Mouse (Mus musculus) left cerebral cortex, adult 2 months (tissue): ENCODE measurements at regions not wholly inside any gene's neighbourhood (a gene's known extent, or its start where the extent isn't known, plus 50 kb on each side); places are given as distances from the start of the nearest gene placed in this dataset.

Experiments
- DNase-seq, 2 experiments: peaks; one replicate each; pipeline ENCODE4 v3.0.0; 2021 to 2022; ENCODE audit warnings: low spot score in 2 of 2, mixed read lengths in 1 of 2; ENCODE audit errors: extremely low spot score in 1 of 2
- H3K27ac ChIP-seq: fragments of 200-600 bp; 2 replicates; pipeline ENCODE4 v1.8.1; 2022
- H3K4me3 ChIP-seq: fragments of 200-600 bp; 2 replicates; pipeline ENCODE4 v1.8.1; 2022
- CTCF ChIP-seq: fragments of 200-600 bp; IDR thresholded peaks from 2 replicates; pipeline ENCODE4 v1.8.1; 2022; ENCODE audit warnings: antibody characterized with exemption, mild to moderate bottlenecking, moderate library complexity
- intact Hi-C: fragments of 180-260 bp; cut with DNase I; formaldehyde crosslinking; loops from one replicate; pipeline ENCODE4 v1.15.1; 2025

- DNase-seq: peak in 1 of 2 experiments; percentile 6
- intact Hi-C loops: loop anchor here (10.0 kb wide), 1 partner anchor 490 kb away; no protein-coding TSS in a partner anchor
- H3K27ac ChIP-seq: no peak overlapping the region
Observed at GRCm38 (mm10) chr14:39785090-39785489, 312.2 kb upstream of the Nrg3 start.

GRCm38 (mm10) chr14:39781849-39782248 is 309.0 kb upstream of the Nrg3 start:
- no peak for DNase-seq
- peak; percentile 53 for TF ChIP-seq CTCF
- Histone ChIP-seq H3K27ac (no peak overlapping the region), H3K4me3 (no peak overlapping the region)
- intact Hi-C loops: loop anchor here (10.0 kb wide), 1 partner anchor 493 kb away; no protein-coding TSS in a partner anchor

More at GRCm38 (mm10) chr14:39785090-39785489, 312.2 kb upstream of the Nrg3 start:
- TF ChIP-seq CTCF: no peak
- no peak overlapping the region for H3K4me3 ChIP-seq

- no peak for TF ChIP-seq CTCF
- DNase-seq: no peak
- H3K27ac ChIP-seq: no peak overlapping the region
- intact Hi-C loops: no loop called here
- H3K4me3 ChIP-seq: no peak overlapping the region
Observed at GRCm38 (mm10) chr14:39768101-39768500, 295.2 kb upstream of the Nrg3 start.
